ENCODE assay signal across 8 mouse cellular contexts in the genomic region with DNA sequence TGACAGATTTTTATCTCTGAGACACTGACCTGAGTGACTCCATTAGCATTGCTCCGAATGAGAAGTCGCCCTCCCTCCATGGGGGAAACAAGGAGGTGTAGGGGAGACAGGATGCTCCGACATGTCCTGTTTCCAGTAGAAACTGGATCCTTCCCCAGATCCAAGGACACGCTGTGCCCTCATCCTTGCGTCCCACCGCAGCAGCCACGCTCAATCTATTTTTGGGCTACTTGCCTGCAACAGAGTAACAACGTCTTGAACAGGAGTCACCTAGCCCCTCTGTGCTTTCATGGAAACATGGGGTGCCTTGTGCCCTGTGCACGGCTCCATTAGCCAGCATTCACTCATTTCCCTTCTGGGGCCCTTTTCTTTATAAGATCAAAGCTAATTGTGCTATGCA. TPM values are rescaled to one million over a fixed set of nuclear protein-coding genes. Genes with fewer than 3 reads are reported as not detected.
DNase-seq lines count a peak whose midpoint lies in the region; ATAC-seq and TF ChIP-seq lines count a peak whose summit lies in the region.

A gene (minus strand): TSS at position 143 of the 400 bp plus-strand sequence.

- TF ChIP-seq CTCF in thymus, adult 2 months (IDR thresholded peaks at IDR 0.05; ENCODE audit: borderline replicate concordance, control insufficient read depth, extremely low read depth, insufficient read depth, low read length, poor library complexity), result no peak

- 83% methylated on average over 9 of the region's 9 CpGs for WGBS in forebrain, embryonic 11.5 days
- WGBS in forebrain, embryonic 10.5 days, result 85% methylated on average over 9 of the region's 9 CpGs
- 94% methylated on average over 9 of the region's 9 CpGs for WGBS in thymus, adult 2 months
- 78% methylated on average over 9 of the region's 9 CpGs for WGBS in stomach, embryonic 14.5 days

- DNase-seq in forebrain, embryonic 11.5 days (ENCODE audit: low spot score), result no peak
- DNase-seq in forebrain, embryonic 10.5 days (ENCODE audit: extremely low spot score, low spot score), result no peak
- DNase-seq in thymus, adult 2 months, result no peak
- no peak for DNase-seq in thymus, postnatal 4 days
- DNase-seq in layer of hippocampus, postnatal 25 days (ENCODE audit: extremely low spot score in 1 of 2, low spot score in 1 of 2), result no peak
- DNase-seq in frontal cortex, postnatal 36 days (ENCODE audit: low spot score in 2 of 2), result no peak

- H3K27me3 ChIP-seq in forebrain, embryonic 11.5 days (ENCODE audit: control insufficient read depth, insufficient read depth, low read length), result no peaks in the 10 kb centered on the region
- no peaks in the 10 kb centered on the region for H3K27me3 ChIP-seq in forebrain, embryonic 10.5 days (ENCODE audit: poor library complexity, severe bottlenecking)
- H3K27me3 ChIP-seq in thymus, adult 2 months (ENCODE audit: control insufficient read depth, insufficient read depth, low read length), result no peaks in the 10 kb centered on the region
- H3K27me3 ChIP-seq in stomach, embryonic 14.5 days (ENCODE audit: control insufficient read depth, insufficient read depth, low read length), result no peaks in the 10 kb centered on the region

- H3K36me3 ChIP-seq in forebrain, embryonic 11.5 days (ENCODE audit: control insufficient read depth, insufficient read depth, low read length), result no peaks in the 10 kb centered on the region
- H3K36me3 ChIP-seq in forebrain, embryonic 10.5 days (replicated peaks), result no peaks in the 10 kb centered on the region
- H3K36me3 ChIP-seq in thymus, adult 2 months (ENCODE audit: control insufficient read depth, insufficient read depth, low read length), result no peaks in the 10 kb centered on the region
- H3K36me3 ChIP-seq in stomach, embryonic 14.5 days (ENCODE audit: control insufficient read depth, insufficient read depth, low read length), result no peaks in the 10 kb centered on the region

- no peak for TF ChIP-seq POLR2A in thymus, adult 2 months (IDR thresholded peaks at IDR 0.05; ENCODE audit: control insufficient read depth, extremely low read depth, insufficient read depth, low read length, poor library complexity)

- H3K27ac ChIP-seq in forebrain, embryonic 11.5 days (ENCODE audit: low read depth, low read length), result no peak within 1 kb of the TSS
- no peak within 1 kb of the TSS for H3K27ac ChIP-seq in forebrain, embryonic 10.5 days
- H3K27ac ChIP-seq in thymus, adult 2 months (ENCODE audit: control insufficient read depth, insufficient read depth, low read length), result no peak within 1 kb of the TSS
- H3K27ac ChIP-seq in stomach, embryonic 14.5 days (ENCODE audit: low read length), result no peak within 1 kb of the TSS

- no peak within 1 kb of the TSS for H3K4me3 ChIP-seq in forebrain, embryonic 11.5 days (ENCODE audit: low read depth, low read length)
- no peak within 1 kb of the TSS for H3K4me3 ChIP-seq in forebrain, embryonic 10.5 days
- no peak within 1 kb of the TSS for H3K4me3 ChIP-seq in thymus, adult 2 months (ENCODE audit: control insufficient read depth, insufficient read depth, low read length)
- H3K4me3 ChIP-seq in stomach, embryonic 14.5 days (ENCODE audit: low read depth, low read length), result no peak within 1 kb of the TSS

- ATAC-seq in forebrain, embryonic 11.5 days (replicated peaks; ENCODE audit: low FRiP score), result no peak
- ATAC-seq in stomach, embryonic 14.5 days (ENCODE audit: insufficient number of reproducible peaks, insufficient read depth, low FRiP score, low read depth), result no peak
- no peak for ATAC-seq in granulocyte monocyte progenitor cell, adult 5-6 weeks (replicated peaks; ENCODE audit: poor library complexity, severe bottlenecking)

- H3K9ac ChIP-seq in forebrain, embryonic 11.5 days (ENCODE audit: low read length), result no peak within 1 kb of the TSS
- H3K9ac ChIP-seq in stomach, embryonic 14.5 days (replicated peaks; ENCODE audit: low read depth, low read length), result no peak within 1 kb of the TSS

- H3K4me2 ChIP-seq in forebrain, embryonic 11.5 days (ENCODE audit: low read depth, low read length, severe bottlenecking), result no peak within 1 kb of the TSS
- no peak within 1 kb of the TSS for H3K4me2 ChIP-seq in stomach, embryonic 14.5 days (replicated peaks; ENCODE audit: low read depth, low read length)

- H3K9me3 ChIP-seq in forebrain, embryonic 11.5 days (ENCODE audit: control insufficient read depth, low read length), result no peaks in the 10 kb centered on the region
- 0 out of 2 replicates have a peak, but pooled peaks cover 3% of the 10 kb centered on the region for H3K9me3 ChIP-seq in forebrain, embryonic 10.5 days
- H3K9me3 ChIP-seq in stomach, embryonic 14.5 days (ENCODE audit: control insufficient read depth, low read depth, low read length), result no peaks in the 10 kb centered on the region

- no peaks in the 10 kb centered on the region for H3K4me1 ChIP-seq in forebrain, embryonic 11.5 days (replicated peaks; ENCODE audit: control insufficient read depth, insufficient read depth, low read length)
- H3K4me1 ChIP-seq in forebrain, embryonic 10.5 days, result peaks cover 15% of the 10 kb centered on the region
- no peaks in the 10 kb centered on the region for H3K4me1 ChIP-seq in thymus, adult 2 months (replicated peaks; ENCODE audit: control insufficient read depth, insufficient read depth, low read length)
- no peaks in the 10 kb centered on the region for H3K4me1 ChIP-seq in stomach, embryonic 14.5 days (ENCODE audit: control insufficient read depth, insufficient read depth, low read length)

RNA-seq across cellular contexts. Expression of the gene that starts here (rescaled TPM):
- 12.2 and 15.2 TPM in 2 replicates for polyA plus RNA-seq in forebrain, embryonic 11.5 days (2014; fragmentation: Nextera tagmentation; extraction: Ambion mirVana)
- 8.2 and 8.6 TPM in 2 replicates for polyA plus RNA-seq in forebrain, embryonic 10.5 days (2016; fragmentation: Nextera tagmentation; extraction: Ambion mirVana)
- 10.3 and 10.9 TPM in 2 replicates for polyA plus RNA-seq in thymus, adult 2 months (2012; rRNA removed)
- total RNA-seq in layer of hippocampus, postnatal 25 days (2021), result 10 to 100 TPM; 15.1 to 15.7 TPM
- polyA plus RNA-seq in stomach, embryonic 14.5 days (2014; fragmentation: Nextera tagmentation; extraction: Ambion mirVana), result 90.2 and 100 TPM in 2 replicates
- not detected in 2 replicates for total RNA-seq in granulocyte monocyte progenitor cell, adult 5-6 weeks (2014; fragmentation: Nextera tagmentation)
- not detected in 2 replicates for total RNA-seq in granulocyte monocyte progenitor cell, adult 5-6 weeks (2017)

Comparison
In these comparisons a context has a peak if more than half of its experiments do, and no peak if none do; other contexts are left out.
1. RNA of the gene that starts here (total RNA-seq): 15.1 to 15.7 TPM in layer of hippocampus, postnatal 25 days; not detected in granulocyte monocyte progenitor cell, adult 5-6 weeks; every median in the first group is over 10 times any median in the second.